Mouse (Mus musculus): Measurements from ENCODE around the gene Mfap1b. TPM values are rescaled to one million over a fixed set of nuclear protein-coding genes. Genes with fewer than 3 reads are reported as not detected.
"Not testable (repeated sequence)": the region's sequence is repeated elsewhere in the genome, so short reads cannot be mapped to it uniquely, and the experiment has no call there.

The Mfap1b gene
- polyA plus RNA-seq (2012; ENCODE audit: insufficient read depth, insufficient read length, missing spikeins) = 44.4 and 47.3 TPM in 2 replicates

GRCm38 (mm10) chr2:121473301-121474179, at the start of gene Mfap1b:
TSS of gene Mfap1b (minus strand) at chr2:121474067.
- Histone ChIP-seq H3K4me3 (ENCODE audit: insufficient read depth, low read length) (peak within 1 kb of the TSS; percentile 80), H3K27ac (ENCODE audit: insufficient read depth, low read depth, low read length) (peak within 1 kb of the TSS; percentile 56)
- TF ChIP-seq POLR2A (IDR thresholded peaks at IDR 0.05; ENCODE audit: borderline replicate concordance, low read depth, low read length) = 0 out of 2 replicates have a peak, but pooled peaks have one; percentile 9
- not testable (repeated sequence) for H3K4me1 ChIP-seq (ENCODE audit: control insufficient read depth, insufficient read depth, low read length)

- H3K27ac ChIP-seq (ENCODE audit: insufficient read depth, low read depth, low read length); H3K4me3 ChIP-seq (ENCODE audit: insufficient read depth, low read length); H3K4me1 ChIP-seq (ENCODE audit: control insufficient read depth, insufficient read depth, low read length): not testable (repeated sequence)
Measured at GRCm38 (mm10) chr2:121522830-121523229, 49.0 kb upstream of the Mfap1b start.

GRCm38 (mm10) chr2:121522006-121522405, 48.1 kb upstream of the Mfap1b start:
- no peak for TF ChIP-seq CTCF (IDR thresholded peaks at IDR 0.05; ENCODE audit: low read depth, low read length)
- TF ChIP-seq POLR2A (IDR thresholded peaks at IDR 0.05; ENCODE audit: borderline replicate concordance, low read depth, low read length) = no peak
- H3K4me1 ChIP-seq (ENCODE audit: control insufficient read depth, insufficient read depth, low read length) = no peaks in the 10 kb centered on the region
- no peak overlapping the region for H3K27ac ChIP-seq (ENCODE audit: insufficient read depth, low read depth, low read length)
- no peak overlapping the region for H3K4me3 ChIP-seq (ENCODE audit: insufficient read depth, low read length)

GRCm38 (mm10) chr2:121518711-121519110, 44.8 kb upstream of the Mfap1b start:
- not testable (repeated sequence) for H3K4me1 ChIP-seq (ENCODE audit: control insufficient read depth, insufficient read depth, low read length); H3K4me3 ChIP-seq (ENCODE audit: insufficient read depth, low read length); H3K27ac ChIP-seq (ENCODE audit: insufficient read depth, low read depth, low read length)

GRCm38 (mm10) chr2:121518106-121518505, 44.2 kb upstream of the Mfap1b start:
- TF ChIP-seq CTCF (IDR thresholded peaks at IDR 0.05; ENCODE audit: low read depth, low read length) = no peak
- TF ChIP-seq POLR2A (IDR thresholded peaks at IDR 0.05; ENCODE audit: borderline replicate concordance, low read depth, low read length) = no peak
- no peak overlapping the region for H3K27ac ChIP-seq (ENCODE audit: insufficient read depth, low read depth, low read length)
- H3K4me1 ChIP-seq (ENCODE audit: control insufficient read depth, insufficient read depth, low read length) = peaks cover 4% of the 10 kb centered on the region
- H3K4me3 ChIP-seq (ENCODE audit: insufficient read depth, low read length) = no peak overlapping the region

- no peak overlapping the region for H3K4me3 ChIP-seq (ENCODE audit: insufficient read depth, low read length)
- H3K27ac ChIP-seq (ENCODE audit: insufficient read depth, low read depth, low read length) = no peak overlapping the region
- TF ChIP-seq CTCF (IDR thresholded peaks at IDR 0.05; ENCODE audit: low read depth, low read length) (no peak), POLR2A (IDR thresholded peaks at IDR 0.05; ENCODE audit: borderline replicate concordance, low read depth, low read length) (no peak)
- H3K4me1 ChIP-seq (ENCODE audit: control insufficient read depth, insufficient read depth, low read length) = peaks cover 6% of the 10 kb centered on the region
Measured at GRCm38 (mm10) chr2:121514211-121514610, 40.3 kb upstream of the Mfap1b start.

GRCm38 (mm10) chr2:121512991-121513765, 39.3 kb upstream of the Mfap1b start:
- H3K4me3 ChIP-seq (ENCODE audit: insufficient read depth, low read length); H3K27ac ChIP-seq (ENCODE audit: insufficient read depth, low read depth, low read length); H3K4me1 ChIP-seq (ENCODE audit: control insufficient read depth, insufficient read depth, low read length): not testable (repeated sequence)

- Histone ChIP-seq H3K4me3 (ENCODE audit: insufficient read depth, low read length) (no peak overlapping the region), H3K27ac (ENCODE audit: insufficient read depth, low read depth, low read length) (no peak overlapping the region), H3K4me1 (ENCODE audit: control insufficient read depth, insufficient read depth, low read length) (peaks cover 8% of the 10 kb centered on the region)
- TF ChIP-seq POLR2A (IDR thresholded peaks at IDR 0.05; ENCODE audit: borderline replicate concordance, low read depth, low read length) (no peak), CTCF (IDR thresholded peaks at IDR 0.05; ENCODE audit: low read depth, low read length) (no peak)
Measured at GRCm38 (mm10) chr2:121511401-121511800, 37.5 kb upstream of the Mfap1b start.

- no peak overlapping the region for H3K4me3 ChIP-seq (ENCODE audit: insufficient read depth, low read length)
- no peak for TF ChIP-seq CTCF (IDR thresholded peaks at IDR 0.05; ENCODE audit: low read depth, low read length)
- no peak for TF ChIP-seq POLR2A (IDR thresholded peaks at IDR 0.05; ENCODE audit: borderline replicate concordance, low read depth, low read length)
- H3K4me1 ChIP-seq (ENCODE audit: control insufficient read depth, insufficient read depth, low read length) = peaks cover 8% of the 10 kb centered on the region
- no peak overlapping the region for H3K27ac ChIP-seq (ENCODE audit: insufficient read depth, low read depth, low read length)
Measured at GRCm38 (mm10) chr2:121509584-121509983, 35.7 kb upstream of the Mfap1b start.

- peak overlapping the region; percentile 81 for H3K4me3 ChIP-seq (ENCODE audit: insufficient read depth, low read length)
- TF ChIP-seq POLR2A (IDR thresholded peaks at IDR 0.05; ENCODE audit: borderline replicate concordance, low read depth, low read length) (no peak), CTCF (IDR thresholded peaks at IDR 0.05; ENCODE audit: low read depth, low read length) (no peak)
- H3K4me1 ChIP-seq (ENCODE audit: control insufficient read depth, insufficient read depth, low read length) = peaks cover 2% of the 10 kb centered on the region
- no peak overlapping the region for H3K27ac ChIP-seq (ENCODE audit: insufficient read depth, low read depth, low read length)
Measured at GRCm38 (mm10) chr2:121507951-121508330, 34.1 kb upstream of the Mfap1b start.

Measured in bone marrow macrophage, adult 2 months (primary cell).